Mouse (Mus musculus) right cerebral cortex, postnatal 25 days (tissue): ENCODE results near the gene 5430419D17Rik.

ENCODE experiments used
- DNase-seq: peaks from one replicate; pipeline ENCODE4 v3.0.0; 2022

5430419D17Rik gene

GRCm38 (mm10) chr7:131318340-131318739 lies 144.1 kb downstream of the 5430419D17Rik start:
- no peak for DNase-seq

- no peak for DNase-seq
Measured at GRCm38 (mm10) chr7:131322192-131322591, 148.0 kb downstream of the 5430419D17Rik start, which contains the start of gene Cuzd1. Gene Cuzd1, minus strand, starts transcription at chr7:131322292.

- no peak for DNase-seq
Measured at GRCm38 (mm10) chr7:131327054-131327453, 152.9 kb downstream of the 5430419D17Rik start.

GRCm38 (mm10) chr7:131329416-131329815 lies 155.2 kb downstream of the 5430419D17Rik start, which contains the start of gene Fam24b:
Gene Fam24b, minus strand, starts transcription at chr7:131329516.
- DNase-seq: no peak

- DNase-seq: no peak
Measured at GRCm38 (mm10) chr7:131331688-131332087, 157.5 kb downstream of the 5430419D17Rik start.

- no peak for DNase-seq
Measured at GRCm38 (mm10) chr7:131333564-131333963, 159.4 kb downstream of the 5430419D17Rik start, which contains the start of gene Fam24a. Gene Fam24a, plus strand, starts transcription at chr7:131333864.

GRCm38 (mm10) chr7:131337502-131338068 lies 163.4 kb downstream of the 5430419D17Rik start:
- no peak for DNase-seq

- no peak for DNase-seq
Measured at GRCm38 (mm10) chr7:131345856-131346541, 171.8 kb downstream of the 5430419D17Rik start.
